Mouse (Mus musculus): ENCODE data around the gene Ttbk2. TPM values are rescaled to one million over a fixed set of nuclear protein-coding genes. Genes with fewer than 3 reads are reported as not detected.

The Ttbk2 gene
- polyA plus RNA-seq, 1 experiment from 2014 or later = 0.95 TPM

GRCm38 (mm10) chr2:120723621-120724020 is 126.8 kb downstream of the Ttbk2 start:
- no peak for ATAC-seq (ENCODE audit: low FRiP score, low TSS enrichment)

DNA sequence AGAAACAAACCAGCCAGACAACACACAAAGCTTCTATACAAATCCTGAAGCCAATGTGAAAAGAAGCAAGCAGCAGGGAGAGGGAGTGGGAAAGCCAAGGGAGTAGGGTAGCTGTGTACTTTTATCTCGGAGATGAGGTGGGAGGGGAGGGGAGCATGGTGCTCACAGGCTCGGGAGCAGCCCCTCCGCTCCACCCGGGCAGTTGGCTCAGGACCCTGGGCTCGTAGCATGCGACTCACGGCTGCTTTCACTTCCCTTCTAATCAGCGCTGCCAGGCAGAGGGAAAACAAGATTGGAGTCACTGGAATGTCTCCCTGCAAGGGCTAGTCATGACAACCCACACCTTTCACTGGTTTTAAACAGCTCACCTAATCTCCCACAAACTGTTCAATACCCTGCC is 127.9 kb downstream of the Ttbk2 start:
- no peak overlapping the region for H3K4me3 ChIP-seq (ENCODE audit: low read depth, low read length)
- no peak overlapping the region for H3K27ac ChIP-seq (replicated peaks)
- H3K27me3 ChIP-seq (ENCODE audit: control insufficient read depth, insufficient read depth, low read length) = no peaks in the 10 kb centered on the region
- TF ChIP-seq CTCF (IDR thresholded peaks at IDR 0.05; ENCODE audit: low read depth) (no peak), EP300 (optimal IDR thresholded peaks at IDR 0.05) (no peak)
- peaks cover 46% of the 10 kb centered on the region for H3K36me3 ChIP-seq (ENCODE audit: control insufficient read depth, insufficient read depth, low read length)
- 85% methylated on average over 8 of the region's 8 CpGs for WGBS
- ATAC-seq (ENCODE audit: low FRiP score, low TSS enrichment) (0 out of 2 replicates have a peak, but pooled peaks have one; percentile 12), DNase-seq (ENCODE audit: low spot score) (no peak)
- no peaks in the 10 kb centered on the region for H3K4me1 ChIP-seq (replicated peaks; ENCODE audit: control insufficient read depth, insufficient read depth)
- H3K4me2 ChIP-seq (replicated peaks; ENCODE audit: low read depth) = no peak overlapping the region
- no peak overlapping the region for H3K9ac ChIP-seq (ENCODE audit: low read length)
- no peaks in the 10 kb centered on the region for H3K9me3 ChIP-seq (ENCODE audit: control insufficient read depth, low read length)

More at GRCm38 (mm10) chr2:120723621-120724020, 126.8 kb downstream of the Ttbk2 start:
- Histone ChIP-seq H3K4me2 (replicated peaks; ENCODE audit: low read depth) (no peak overlapping the region), H3K36me3 (ENCODE audit: control insufficient read depth, insufficient read depth, low read length) (peaks cover 44% of the 10 kb centered on the region), H3K9ac (ENCODE audit: low read length) (no peak overlapping the region), H3K27ac (replicated peaks) (no peak overlapping the region), H3K4me3 (ENCODE audit: low read depth, low read length) (no peak overlapping the region), H3K4me1 (replicated peaks; ENCODE audit: control insufficient read depth, insufficient read depth) (no peaks in the 10 kb centered on the region), H3K9me3 (ENCODE audit: control insufficient read depth, low read length) (no peaks in the 10 kb centered on the region), H3K27me3 (ENCODE audit: control insufficient read depth, insufficient read depth, low read length) (no peaks in the 10 kb centered on the region)
- DNase-seq (ENCODE audit: low spot score) = no peak
- TF ChIP-seq EP300 (optimal IDR thresholded peaks at IDR 0.05) (no peak), CTCF (IDR thresholded peaks at IDR 0.05; ENCODE audit: low read depth) (no peak)
- 69% methylated on average over 4 of the region's 4 CpGs for WGBS

DNA sequence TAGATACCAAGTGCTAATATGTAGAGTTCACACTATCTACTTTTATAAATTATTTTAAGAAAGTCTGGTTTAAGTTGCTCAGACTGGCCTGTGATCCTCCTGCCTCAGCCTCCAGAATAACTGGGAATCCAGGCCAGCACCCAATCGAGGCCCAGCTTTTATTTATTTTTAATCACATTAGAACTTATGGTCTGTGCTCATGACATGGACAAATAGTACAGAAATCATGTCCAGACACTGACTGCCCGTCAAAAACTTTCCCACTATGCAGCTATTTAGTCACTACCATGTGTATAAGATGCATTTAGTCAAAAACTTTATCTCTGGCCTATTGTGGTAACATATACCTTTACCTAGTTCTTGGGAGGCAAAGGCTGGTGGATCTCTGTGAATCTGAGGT is 128.5 kb downstream of the Ttbk2 start:
- Histone ChIP-seq H3K27ac (replicated peaks) (no peak overlapping the region), H3K36me3 (ENCODE audit: control insufficient read depth, insufficient read depth, low read length) (peaks cover 50% of the 10 kb centered on the region), H3K9ac (ENCODE audit: low read length) (no peak overlapping the region), H3K4me3 (ENCODE audit: low read depth, low read length) (no peak overlapping the region), H3K4me2 (replicated peaks; ENCODE audit: low read depth) (no peak overlapping the region), H3K27me3 (ENCODE audit: control insufficient read depth, insufficient read depth, low read length) (no peaks in the 10 kb centered on the region), H3K4me1 (replicated peaks; ENCODE audit: control insufficient read depth, insufficient read depth) (no peaks in the 10 kb centered on the region), H3K9me3 (ENCODE audit: control insufficient read depth, low read length) (no peaks in the 10 kb centered on the region)
- no peak for TF ChIP-seq CTCF (IDR thresholded peaks at IDR 0.05; ENCODE audit: low read depth)
- no peak for TF ChIP-seq EP300 (optimal IDR thresholded peaks at IDR 0.05)
- ATAC-seq (ENCODE audit: low FRiP score, low TSS enrichment) (no peak), DNase-seq (ENCODE audit: low spot score) (no peak)
- WGBS = 93% methylated on average over 2 of the region's 2 CpGs

GRCm38 (mm10) chr2:120720821-120721220 is 129.6 kb downstream of the Ttbk2 start:
- Histone ChIP-seq H3K4me3 (ENCODE audit: low read depth, low read length) (no peak overlapping the region), H3K4me1 (replicated peaks; ENCODE audit: control insufficient read depth, insufficient read depth) (no peaks in the 10 kb centered on the region), H3K27me3 (ENCODE audit: control insufficient read depth, insufficient read depth, low read length) (no peaks in the 10 kb centered on the region), H3K27ac (replicated peaks) (no peak overlapping the region), H3K36me3 (ENCODE audit: control insufficient read depth, insufficient read depth, low read length) (peaks cover 43% of the 10 kb centered on the region), H3K4me2 (replicated peaks; ENCODE audit: low read depth) (no peak overlapping the region), H3K9ac (ENCODE audit: low read length) (no peak overlapping the region), H3K9me3 (ENCODE audit: control insufficient read depth, low read length) (no peaks in the 10 kb centered on the region)
- WGBS = 89% methylated on average over 6 of the region's 6 CpGs
- no peak for TF ChIP-seq CTCF (IDR thresholded peaks at IDR 0.05; ENCODE audit: low read depth)
- TF ChIP-seq EP300 (optimal IDR thresholded peaks at IDR 0.05) = no peak
- no peak for ATAC-seq (ENCODE audit: low FRiP score, low TSS enrichment)
- DNase-seq (ENCODE audit: low spot score) = no peak

- Histone ChIP-seq H3K9me3 (ENCODE audit: control insufficient read depth, low read length) (no peaks in the 10 kb centered on the region), H3K27ac (replicated peaks) (no peak overlapping the region), H3K4me1 (replicated peaks; ENCODE audit: control insufficient read depth, insufficient read depth) (no peaks in the 10 kb centered on the region), H3K4me3 (ENCODE audit: low read depth, low read length) (no peak overlapping the region), H3K27me3 (ENCODE audit: control insufficient read depth, insufficient read depth, low read length) (no peaks in the 10 kb centered on the region), H3K9ac (ENCODE audit: low read length) (no peak overlapping the region), H3K4me2 (replicated peaks; ENCODE audit: low read depth) (no peak overlapping the region), H3K36me3 (ENCODE audit: control insufficient read depth, insufficient read depth, low read length) (peaks cover 34% of the 10 kb centered on the region)
- TF ChIP-seq EP300 (optimal IDR thresholded peaks at IDR 0.05) = no peak
- WGBS = 97% methylated on average over 8 of the region's 8 CpGs
- DNase-seq (ENCODE audit: low spot score) (no peak), ATAC-seq (ENCODE audit: low FRiP score, low TSS enrichment) (no peak)
Measured at GRCm38 (mm10) chr2:120718496-120718895, 131.9 kb downstream of the Ttbk2 start.

- H3K4me3 ChIP-seq (ENCODE audit: low read depth, low read length) = no peak overlapping the region
- WGBS = 100% methylated on average over 3 of the region's 3 CpGs
Measured at GRCm38 (mm10) chr2:120713441-120713840, 137.0 kb downstream of the Ttbk2 start.

More at GRCm38 (mm10) chr2:120713441-120713840, 137.0 kb downstream of the Ttbk2 start:
- Histone ChIP-seq H3K9me3 (ENCODE audit: control insufficient read depth, low read length) (no peaks in the 10 kb centered on the region), H3K4me2 (replicated peaks; ENCODE audit: low read depth) (no peak overlapping the region), H3K27ac (replicated peaks) (no peak overlapping the region), H3K9ac (ENCODE audit: low read length) (no peak overlapping the region), H3K36me3 (ENCODE audit: control insufficient read depth, insufficient read depth, low read length) (peaks cover 20% of the 10 kb centered on the region), H3K27me3 (ENCODE audit: control insufficient read depth, insufficient read depth, low read length) (no peaks in the 10 kb centered on the region), H3K4me1 (replicated peaks; ENCODE audit: control insufficient read depth, insufficient read depth) (no peaks in the 10 kb centered on the region)
- TF ChIP-seq CTCF (IDR thresholded peaks at IDR 0.05; ENCODE audit: low read depth) = no peak
- no peak for TF ChIP-seq EP300 (optimal IDR thresholded peaks at IDR 0.05)
- no peak for ATAC-seq (ENCODE audit: low FRiP score, low TSS enrichment)
- no peak for DNase-seq (ENCODE audit: low spot score)
